Mouse (Mus musculus) intestine, embryonic 16.5 days (tissue): ENCODE results near the gene Ypel4. TPM values are rescaled to one million over a fixed set of nuclear protein-coding genes. Genes with fewer than 3 reads are reported as not detected.

ENCODE experiments used
- ATAC-seq: fragments of 200-750 bp; cut with Nextera tagmentation; 2 replicates; pipeline ENCODE4 v1.8.0; 2017; ENCODE audit warnings: moderate TSS enrichment, moderate library complexity
- H3K27ac ChIP-seq: fragments of 300-500 bp; sonication (generic); 2 replicates; pipeline ENCODE4 v1.5.1; 2014; ENCODE audit warnings: mild to moderate bottlenecking, low read length
- H3K27me3 ChIP-seq: fragments of 300-500 bp; sonication (generic); replicated peaks from 2 replicates; pipeline ENCODE4 v1.6.1; 2014; ENCODE audit warnings: low read length, control low read depth, mixed read lengths; ENCODE audit not compliant: control insufficient read depth, insufficient read depth
- H3K36me3 ChIP-seq: fragments of 300-500 bp; sonication (generic); 2 replicates; pipeline ENCODE4 v1.6.1; 2014; ENCODE audit warnings: low read length, control low read depth; ENCODE audit not compliant: control insufficient read depth, insufficient read depth
- H3K4me1 ChIP-seq: fragments of 300-500 bp; sonication (generic); 2 replicates; pipeline ENCODE4 v1.6.1; 2014; ENCODE audit warnings: low read length, control low read depth, mixed read lengths; ENCODE audit not compliant: control insufficient read depth, insufficient read depth
- H3K4me2 ChIP-seq: fragments of 300-500 bp; sonication (generic); 2 replicates; pipeline ENCODE4 v1.6.1; 2014; ENCODE audit warnings: low read depth, low read length, control low read depth
- H3K4me3 ChIP-seq: fragments of 300-500 bp; sonication (generic); 2 replicates; pipeline ENCODE4 v1.5.1; 2014; ENCODE audit warnings: mild to moderate bottlenecking, low read length
- H3K9ac ChIP-seq: fragments of 300-500 bp; sonication (generic); 2 replicates; pipeline ENCODE4 v1.6.1; 2014; ENCODE audit warnings: low read depth, low read length
- H3K9me3 ChIP-seq: fragments of 300-500 bp; sonication (generic); 2 replicates; pipeline ENCODE4 v1.6.1; 2016; ENCODE audit warnings: low read length, control low read depth; ENCODE audit not compliant: control insufficient read depth
- WGBS: fragments of 180-500 bp; shearing (Covaris S2); extraction: QIAGEN DNeasy Blood & Tissue Kit; methylation state at CpG from one replicate; pipeline ENCODE4 v1.1.7; 2014; 5-methylcytosine and 5-hydroxymethylcytosine counted together
- polyA plus RNA-seq: library from polyadenylated mRNA; unstranded; fragments of >200 nt; fragmentation: Nextera tagmentation; extraction: Ambion mirVana; gene quantifications from 2 replicates; pipeline ENCODE4 v1.2.1, GENCODE M21; 2015

Ypel4 gene
- polyA plus RNA-seq, 1 experiment from 2014 or later: 6.0 TPM

DNA sequence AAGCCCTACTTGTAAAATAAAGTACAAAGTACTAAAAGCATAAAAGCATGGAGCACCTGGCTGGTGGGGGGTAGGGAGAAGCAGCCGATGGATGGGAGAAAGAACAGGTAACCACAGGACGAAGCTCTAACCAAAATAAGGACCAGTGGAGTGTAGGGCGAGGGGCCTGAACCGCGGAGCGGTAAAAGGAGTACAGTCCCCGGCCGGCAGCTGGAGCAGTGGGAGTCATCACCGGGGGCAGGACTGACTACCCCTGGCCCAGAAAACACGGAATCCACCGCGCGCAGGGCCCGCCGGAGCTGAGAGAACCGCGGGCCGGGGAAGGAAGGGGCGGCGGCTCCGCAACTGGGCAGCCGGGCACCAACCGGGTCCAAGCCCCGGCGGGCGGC, 19.4 kb upstream of the Ypel4 start:
- H3K4me3 ChIP-seq: peak overlapping the region; percentile 80
- H3K36me3 ChIP-seq: no peaks in the 10 kb centered on the region; the same call in 1 of the 2 replicates
- H3K4me1 ChIP-seq: peaks cover 5% of the 10 kb centered on the region; the same call in 1 of the 2 replicates
- WGBS: 0% methylated on average over 26 of the region's 26 CpGs
- peak overlapping the region; percentile 62 for H3K4me2 ChIP-seq
- peak overlapping the region; percentile 95 for H3K9ac ChIP-seq
- H3K9me3 ChIP-seq: no peaks in the 10 kb centered on the region
- H3K27me3 ChIP-seq: no peaks in the 10 kb centered on the region
- peak overlapping the region; percentile 98 for H3K27ac ChIP-seq
- ATAC-seq: no peak; the same call in 1 of the 2 replicates

DNA sequence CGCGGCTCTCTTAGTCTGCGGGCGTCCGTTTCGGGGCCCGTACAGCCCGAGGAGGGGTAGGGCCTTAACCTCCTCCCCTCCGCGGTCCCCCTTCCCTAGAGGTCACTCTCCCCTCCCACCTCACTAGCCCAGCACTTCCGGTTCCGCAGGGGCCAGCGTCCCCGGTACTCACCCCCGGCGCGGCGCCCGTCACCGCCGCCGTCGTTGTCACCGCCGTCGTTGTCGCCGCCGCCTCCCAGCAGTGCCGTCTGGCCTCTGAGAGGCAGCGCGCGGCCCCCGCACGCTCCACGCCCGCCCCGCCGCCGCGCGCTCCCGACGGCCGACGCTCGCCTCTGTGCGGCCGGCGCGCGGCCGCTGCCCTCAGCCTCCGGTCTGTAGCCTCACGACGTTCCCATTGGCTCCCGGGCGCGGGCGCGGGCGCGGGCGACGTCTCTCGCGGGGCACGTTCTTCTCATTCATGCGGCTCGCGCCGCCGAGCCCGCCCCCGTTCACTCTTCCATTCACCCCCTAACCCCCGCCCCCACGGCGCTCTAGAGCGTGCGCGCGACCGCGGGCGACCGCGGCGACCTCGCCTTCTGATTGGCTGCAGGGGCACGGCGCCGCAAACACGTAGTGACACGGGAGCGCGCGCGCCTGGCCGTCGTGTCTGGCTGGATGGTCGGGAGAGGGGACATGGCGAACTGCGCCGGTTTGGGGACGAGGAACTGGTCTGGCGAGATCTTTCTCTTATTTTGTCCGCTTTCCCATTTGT, 18.9 kb upstream of the Ypel4 start, which contains the start of gene Zdhhc5:
Gene Zdhhc5, minus strand, starts transcription at position 370 of the 751 bp plus-strand sequence.
- Histone ChIP-seq H3K36me3 (no peaks in the 10 kb centered on the region; the same call in 1 of the 2 replicates), H3K27me3 (no peaks in the 10 kb centered on the region), H3K27ac (peak within 1 kb of the TSS; percentile 98), H3K9me3 (no peaks in the 10 kb centered on the region), H3K4me3 (peak within 1 kb of the TSS; percentile 80), H3K4me2 (peak within 1 kb of the TSS; percentile 83), H3K4me1 (peaks cover 5% of the 10 kb centered on the region; the same call in 1 of the 2 replicates), H3K9ac (peak within 1 kb of the TSS; percentile 95)
- under 1% methylated on average over 107 of the region's 107 CpGs for WGBS
- ATAC-seq: peak; percentile 95

DNA sequence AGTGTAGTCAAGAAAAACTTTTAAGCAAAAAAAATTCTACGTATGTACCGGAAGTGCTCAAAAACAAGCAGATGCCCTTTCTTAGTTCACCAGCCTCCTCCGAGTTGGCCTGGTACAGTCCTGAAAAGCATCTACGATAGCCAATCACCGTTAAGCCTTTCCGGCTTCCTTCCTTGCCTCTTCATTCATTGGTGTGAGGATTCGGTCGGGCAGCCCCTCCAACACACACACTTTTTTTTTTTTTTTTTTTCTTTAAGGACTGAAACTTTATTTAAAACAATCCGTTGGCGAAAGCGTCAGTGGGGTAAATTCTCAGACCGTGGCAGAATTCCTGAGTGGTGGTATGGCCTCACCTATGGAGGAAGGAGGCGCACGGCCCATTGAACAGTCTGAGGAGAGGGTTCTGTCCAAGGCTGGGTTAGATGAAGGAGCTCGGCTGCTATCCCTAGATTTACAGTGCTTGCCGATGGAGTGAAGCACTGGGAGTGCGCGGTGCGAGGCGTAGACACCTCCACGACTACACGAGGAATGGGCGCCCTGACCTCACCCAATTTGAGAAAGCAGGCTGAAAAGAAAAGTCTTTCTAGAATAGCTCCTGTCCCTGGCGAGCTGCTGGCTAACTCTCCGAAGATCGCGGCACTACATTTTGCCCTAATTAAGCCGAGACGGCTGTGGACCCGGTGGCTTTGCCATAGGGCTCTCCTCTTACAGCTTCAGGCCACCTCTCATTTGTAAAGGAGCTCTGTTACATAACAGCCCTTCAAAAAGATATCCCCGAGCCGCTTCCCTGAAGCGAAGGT, 18.1 kb upstream of the Ypel4 start:
- H3K4me3 ChIP-seq: peak overlapping the region; percentile 80
- H3K4me1 ChIP-seq: peaks cover 5% of the 10 kb centered on the region; the same call in 1 of the 2 replicates
- under 1% methylated on average over 33 of the region's 33 CpGs for WGBS
- H3K4me2 ChIP-seq: peak overlapping the region; percentile 83
- ATAC-seq: peak; percentile 95
- peak overlapping the region; percentile 95 for H3K9ac ChIP-seq
- no peaks in the 10 kb centered on the region for H3K9me3 ChIP-seq
- no peaks in the 10 kb centered on the region for H3K27me3 ChIP-seq
- no peaks in the 10 kb centered on the region for H3K36me3 ChIP-seq
- H3K27ac ChIP-seq: peak overlapping the region; percentile 98

DNA sequence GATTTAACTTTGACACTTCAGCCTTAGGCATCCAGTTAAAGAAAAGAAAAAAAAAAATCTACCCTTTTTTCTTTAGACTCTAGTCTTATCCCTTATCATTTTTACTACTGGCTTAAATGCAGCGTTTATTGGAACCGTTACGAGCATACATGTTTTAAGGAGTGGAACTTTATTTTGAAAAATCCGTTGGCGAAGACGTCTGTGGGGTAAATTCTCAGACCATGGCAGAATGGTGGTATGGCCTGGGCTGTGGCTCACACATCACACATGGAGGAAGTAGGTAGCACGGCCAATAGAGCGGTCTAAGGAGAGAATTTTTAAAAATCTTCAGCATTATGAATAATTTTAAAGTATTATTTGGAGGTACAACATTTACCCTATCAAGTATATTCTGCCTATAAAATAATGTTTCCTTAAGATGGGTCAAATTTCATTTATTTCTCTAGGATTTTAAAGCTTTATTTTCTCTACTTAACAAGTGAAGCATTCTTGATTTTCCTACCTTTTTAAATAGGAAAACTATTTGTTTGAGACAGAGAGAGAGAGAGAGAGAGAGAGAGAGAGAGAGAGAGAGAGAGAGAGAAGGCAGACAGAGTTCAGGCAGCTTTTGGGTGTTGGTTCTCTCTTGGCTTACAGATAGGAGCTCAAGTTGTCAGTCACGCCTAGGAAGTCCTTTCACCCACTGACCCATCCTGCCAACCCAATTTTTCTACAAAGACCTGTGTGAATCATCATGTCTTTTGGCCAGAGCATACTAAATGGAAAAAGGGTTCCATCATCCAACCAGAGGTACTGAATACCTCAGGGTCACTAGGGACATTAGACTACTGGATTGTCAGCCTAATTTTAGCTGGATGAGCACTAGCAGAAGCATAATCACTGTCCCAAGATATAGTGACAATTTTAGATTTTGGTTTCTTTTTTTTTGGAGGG, 17.2 kb upstream of the Ypel4 start:
- WGBS: 29% methylated on average over 9 of the region's 9 CpGs
- Histone ChIP-seq H3K36me3 (no peaks in the 10 kb centered on the region), H3K4me3 (peak overlapping the region; percentile 80), H3K4me1 (peaks cover 5% of the 10 kb centered on the region; the same call in 1 of the 2 replicates), H3K27me3 (no peaks in the 10 kb centered on the region), H3K9ac (peak overlapping the region; percentile 80), H3K27ac (peak overlapping the region; percentile 91), H3K4me2 (peak overlapping the region; percentile 83), H3K9me3 (no peaks in the 10 kb centered on the region)
- ATAC-seq: no peak

DNA sequence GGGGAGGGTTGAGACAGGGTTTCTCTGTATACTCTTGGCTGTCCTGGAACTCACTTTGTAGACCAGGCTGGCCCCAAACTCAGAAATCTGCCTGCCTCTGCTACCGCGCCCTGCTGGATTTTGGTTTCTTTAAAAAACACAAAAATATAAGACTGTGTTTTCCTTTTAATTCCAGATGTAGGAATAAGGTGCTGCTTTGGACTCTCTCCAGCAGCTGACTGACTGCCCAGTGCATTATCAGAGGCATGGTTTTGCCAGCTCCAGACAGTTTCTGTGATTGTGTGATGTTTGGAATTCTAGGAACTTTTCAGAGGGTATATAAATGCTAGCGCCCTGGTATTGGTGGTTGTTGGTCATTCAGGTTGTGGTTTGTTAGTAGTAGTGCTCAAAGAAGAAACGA, 16.5 kb upstream of the Ypel4 start:
- WGBS: 97% methylated on average over 4 of the region's 4 CpGs
- H3K9me3 ChIP-seq: no peaks in the 10 kb centered on the region
- no peaks in the 10 kb centered on the region for H3K36me3 ChIP-seq
- no peak overlapping the region for H3K27ac ChIP-seq
- H3K4me3 ChIP-seq: no peak overlapping the region
- no peak for ATAC-seq
- no peak overlapping the region for H3K4me2 ChIP-seq
- no peaks in the 10 kb centered on the region for H3K27me3 ChIP-seq
- peaks cover 5% of the 10 kb centered on the region; the same call in 1 of the 2 replicates for H3K4me1 ChIP-seq
- H3K9ac ChIP-seq: no peak overlapping the region

DNA sequence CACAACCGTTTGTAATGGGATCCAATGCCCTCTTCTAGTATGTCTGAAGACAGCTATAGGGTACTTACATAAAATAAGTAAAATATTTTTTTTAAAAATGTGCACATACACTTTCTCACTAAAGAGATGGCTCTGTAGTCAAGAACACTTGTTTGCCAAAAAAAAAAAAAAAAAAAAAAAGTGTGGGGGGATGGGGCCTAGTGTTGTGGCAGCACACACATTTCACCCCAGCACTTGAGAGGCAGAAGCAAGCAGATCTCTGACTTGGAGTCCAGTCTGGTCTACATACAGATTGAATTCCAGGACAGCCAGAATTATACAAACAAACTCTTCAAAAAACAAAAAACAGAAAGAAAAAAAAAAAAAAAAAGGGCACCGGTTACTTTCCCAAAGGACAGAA, 13.1 kb upstream of the Ypel4 start:
- 87% methylated on average over 2 of the region's 2 CpGs for WGBS
- no peaks in the 10 kb centered on the region for H3K27me3 ChIP-seq
- no peak for ATAC-seq
- H3K4me2 ChIP-seq: no peak overlapping the region
- H3K27ac ChIP-seq: no peak overlapping the region
- peaks cover 7% of the 10 kb centered on the region for H3K4me1 ChIP-seq
- H3K4me3 ChIP-seq: no peak overlapping the region
- H3K9me3 ChIP-seq: no peaks in the 10 kb centered on the region
- peaks cover 3% of the 10 kb centered on the region; the same call in 1 of the 2 replicates for H3K36me3 ChIP-seq
- H3K9ac ChIP-seq: no peak overlapping the region

DNA sequence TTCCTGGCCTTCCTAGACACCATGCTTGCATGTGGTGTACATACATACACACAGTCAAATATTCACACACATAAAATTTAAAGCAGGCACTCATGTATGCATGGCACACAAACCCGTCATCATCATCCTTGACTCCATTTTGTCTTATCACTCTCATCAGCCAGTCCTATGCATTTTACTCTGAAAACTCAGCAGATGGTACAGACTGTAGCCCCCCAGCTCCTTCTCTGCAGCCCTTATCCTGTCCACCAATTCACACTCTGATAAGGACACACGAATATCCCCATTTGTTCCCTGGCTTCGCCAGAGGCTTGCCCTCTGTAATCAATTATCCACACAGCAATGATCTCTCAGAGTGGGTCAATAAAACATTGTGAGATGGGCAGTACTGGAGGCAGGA, 12.7 kb upstream of the Ypel4 start:
- peaks cover 11% of the 10 kb centered on the region for H3K4me1 ChIP-seq
- peaks cover 3% of the 10 kb centered on the region; the same call in 1 of the 2 replicates for H3K36me3 ChIP-seq
- H3K4me3 ChIP-seq: no peak overlapping the region
- H3K9ac ChIP-seq: no peak overlapping the region
- no peak overlapping the region for H3K27ac ChIP-seq
- no peak for ATAC-seq
- 70% methylated on average over 3 of the region's 3 CpGs for WGBS
- H3K27me3 ChIP-seq: no peaks in the 10 kb centered on the region
- H3K9me3 ChIP-seq: no peaks in the 10 kb centered on the region
- H3K4me2 ChIP-seq: no peak overlapping the region

DNA sequence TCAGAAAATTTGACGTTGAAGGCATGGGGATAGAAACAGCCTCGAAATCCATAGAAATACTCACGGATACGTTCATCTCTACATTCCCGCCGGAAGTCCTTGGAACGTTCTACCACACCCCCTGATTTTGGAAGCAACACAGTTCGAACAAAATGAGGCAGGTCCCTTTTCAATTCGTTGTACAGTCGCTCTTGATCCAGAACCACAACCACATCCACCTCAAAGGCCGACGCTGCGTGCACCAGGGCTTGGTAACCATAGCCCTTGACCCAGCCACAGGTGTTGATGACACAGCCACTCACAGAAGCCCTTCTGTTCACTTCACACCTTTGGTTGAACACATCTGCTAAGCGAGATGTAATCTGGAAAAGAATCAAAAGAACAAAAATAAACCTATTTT, 10.0 kb upstream of the Ypel4 start:
- Histone ChIP-seq H3K27me3 (no peaks in the 10 kb centered on the region), H3K4me2 (no peak overlapping the region), H3K4me3 (no peak overlapping the region), H3K9ac (no peak overlapping the region), H3K4me1 (peaks cover 12% of the 10 kb centered on the region), H3K27ac (no peak overlapping the region), H3K9me3 (no peaks in the 10 kb centered on the region), H3K36me3 (peaks cover 3% of the 10 kb centered on the region; the same call in 1 of the 2 replicates)
- 92% methylated on average over 14 of the region's 14 CpGs for WGBS
- no peak for ATAC-seq
